Mouse (Mus musculus) liver, postnatal 0 days (tissue): ENCODE measurements around the gene Hfe. TPM values are rescaled to one million over a fixed set of nuclear protein-coding genes. Genes with fewer than 3 reads are reported as not detected.
A peak's percentile ranks its signal among the peaks of the same experiment; 100 is the strongest.

Source experiments
- ATAC-seq: fragments of 200-750 bp; cut with Nextera tagmentation; 2 replicates; pipeline ENCODE4 v1.8.0; 2017; ENCODE audit warnings: mild to moderate bottlenecking, moderate library complexity
- DNase-seq: peaks from one replicate; pipeline ENCODE4 v3.0.0-alpha.2; 2016
- H3K27ac ChIP-seq: fragments of 300-500 bp; sonication (generic); 2 replicates; pipeline ENCODE4 v1.5.1; 2014; ENCODE audit warnings: antibody characterized with exemption, moderate library complexity, mild to moderate bottlenecking, low read depth
- H3K27me3 ChIP-seq: fragments of 300-500 bp; sonication (generic); 2 replicates; pipeline ENCODE4 v1.6.1; 2014; ENCODE audit warnings: low read length, control low read depth, mixed read lengths; ENCODE audit not compliant: insufficient read depth
- H3K36me3 ChIP-seq: fragments of 300-500 bp; sonication (generic); replicated peaks from 2 replicates; pipeline ENCODE4 v1.6.1; 2014; ENCODE audit warnings: mild to moderate bottlenecking, control low read depth, low read length, moderate library complexity, mixed read lengths; ENCODE audit not compliant: insufficient read depth
- H3K4me1 ChIP-seq: fragments of 300-500 bp; sonication (generic); 2 replicates; pipeline ENCODE4 v1.6.1; 2014; ENCODE audit warnings: antibody characterized with exemption, mild to moderate bottlenecking, control low read depth; ENCODE audit not compliant: insufficient read depth
- H3K4me2 ChIP-seq: fragments of 300-500 bp; sonication (generic); 2 replicates; pipeline ENCODE4 v1.6.1; 2014; ENCODE audit warnings: low read depth, mild to moderate bottlenecking, low read length, moderate library complexity, mixed read lengths
- H3K4me3 ChIP-seq: fragments of 300-500 bp; sonication (generic); 2 replicates; pipeline ENCODE4 v1.5.1; 2014; ENCODE audit warnings: low read depth, low read length
- H3K9ac ChIP-seq: fragments of 300-500 bp; sonication (generic); replicated peaks from 2 replicates; pipeline ENCODE4 v1.6.1; 2014; ENCODE audit warnings: mild to moderate bottlenecking, moderate library complexity
- H3K9me3 ChIP-seq: fragments of 300-500 bp; sonication (generic); 2 replicates; pipeline ENCODE4 v1.6.1; 2016; ENCODE audit warnings: mild to moderate bottlenecking, control low read depth, low read length, mixed read lengths
- CTCF ChIP-seq: sonication (generic); IDR thresholded peaks from 2 replicates; pipeline ENCODE4 v1.5.1; 2016; ENCODE audit warnings: antibody characterized with exemption, low read depth
- EP300 ChIP-seq: IDR thresholded peaks from 2 replicates; pipeline ENCODE4 v1.6.1; 2016; ENCODE audit warnings: antibody characterized with exemption, low read depth, mild to moderate bottlenecking
- WGBS: fragments of 180-500 bp; shearing (Covaris S2); extraction: QIAGEN DNeasy Blood & Tissue Kit; methylation state at CpG from one replicate; pipeline ENCODE4 v1.1.7; 2014; ENCODE audit not compliant: insufficient replicate concordance; 5-methylcytosine and 5-hydroxymethylcytosine counted together
- polyA plus RNA-seq: library from polyadenylated mRNA; unstranded; fragments of >200 nt; fragmentation: Nextera tagmentation; extraction: Ambion mirVana; gene quantifications from 2 replicates; pipeline ENCODE4 v1.2.1, GENCODE M21; 2015

The Hfe gene
- polyA plus RNA-seq, 1 experiment from 2014 or later = 24.0 TPM

GRCm38 (mm10) chr13:23739922-23740252 is 29.2 kb upstream of the Hfe start:
- Histone ChIP-seq H3K4me3 (peak overlapping the region; percentile 72), H3K4me2 (peak overlapping the region; percentile 86), H3K36me3 (no peaks in the 10 kb centered on the region), H3K4me1 (peaks cover 5% of the 10 kb centered on the region; the same call in 1 of the 2 replicates), H3K27me3 (no peaks in the 10 kb centered on the region), H3K9me3 (no peaks in the 10 kb centered on the region), H3K27ac (peak overlapping the region; percentile 100), H3K9ac (peak overlapping the region; percentile 99)
- WGBS = under 1% methylated on average over 14 of the region's 14 CpGs
- no peak for DNase-seq
- TF ChIP-seq EP300 (peak; percentile 12), CTCF (no peak)
- ATAC-seq = no peak

GRCm38 (mm10) chr13:23739069-23739921 is 28.6 kb upstream of the Hfe start:
- H3K4me3 ChIP-seq = peak overlapping the region; percentile 72
- H3K9ac ChIP-seq = peak overlapping the region; percentile 99
- no peaks in the 10 kb centered on the region for H3K27me3 ChIP-seq
- TF ChIP-seq EP300 (peak; percentile 48), CTCF (no peak)
- no peaks in the 10 kb centered on the region for H3K36me3 ChIP-seq
- H3K9me3 ChIP-seq = no peaks in the 10 kb centered on the region
- H3K27ac ChIP-seq = peak overlapping the region; percentile 100
- ATAC-seq (peak; percentile 59), DNase-seq (peak; percentile 92)
- peaks cover 5% of the 10 kb centered on the region; the same call in 1 of the 2 replicates for H3K4me1 ChIP-seq
- WGBS = 0% methylated on average over 39 of the region's 39 CpGs
- peak overlapping the region; percentile 86 for H3K4me2 ChIP-seq

- Histone ChIP-seq H3K27me3 (no peaks in the 10 kb centered on the region), H3K9me3 (no peaks in the 10 kb centered on the region), H3K9ac (peak within 1 kb of the TSS; percentile 99), H3K36me3 (no peaks in the 10 kb centered on the region), H3K4me2 (peak within 1 kb of the TSS; percentile 86), H3K4me1 (peaks cover 5% of the 10 kb centered on the region; the same call in 1 of the 2 replicates), H3K27ac (peak within 1 kb of the TSS; percentile 100), H3K4me3 (peak within 1 kb of the TSS; percentile 72)
- 0% methylated on average over 31 of the region's 38 CpGs for WGBS
- DNase-seq = peak; percentile 96
- TF ChIP-seq EP300 = no peak
- TF ChIP-seq CTCF = peak; percentile 39; the same call in 1 of the 2 replicates
- ATAC-seq = peak; percentile 81
Observed at GRCm38 (mm10) chr13:23738677-23739068, 28.0 kb upstream of the Hfe start, which contains the start of gene Hist1h1c. Gene Hist1h1c (plus strand): TSS chr13:23738808.

GRCm38 (mm10) chr13:23738041-23738440 is 27.4 kb upstream of the Hfe start:
- peak overlapping the region; percentile 99 for H3K9ac ChIP-seq
- TF ChIP-seq CTCF (no peak), EP300 (no peak)
- peaks cover 5% of the 10 kb centered on the region; the same call in 1 of the 2 replicates for H3K4me1 ChIP-seq
- 24% methylated on average over 4 of the region's 4 CpGs for WGBS
- H3K9me3 ChIP-seq = no peaks in the 10 kb centered on the region
- DNase-seq = peak; percentile 47
- no peaks in the 10 kb centered on the region for H3K27me3 ChIP-seq
- peak overlapping the region; percentile 100 for H3K27ac ChIP-seq
- H3K4me2 ChIP-seq = peak overlapping the region; percentile 86
- H3K4me3 ChIP-seq = peak overlapping the region; percentile 72
- H3K36me3 ChIP-seq = no peaks in the 10 kb centered on the region
- ATAC-seq = no peak

GRCm38 (mm10) chr13:23737091-23737490 is 26.4 kb upstream of the Hfe start:
- Histone ChIP-seq H3K4me1 (peaks cover 5% of the 10 kb centered on the region; the same call in 1 of the 2 replicates), H3K9me3 (no peaks in the 10 kb centered on the region), H3K36me3 (no peaks in the 10 kb centered on the region), H3K9ac (no peak overlapping the region), H3K4me3 (no peak overlapping the region), H3K27me3 (no peaks in the 10 kb centered on the region), H3K4me2 (no peak overlapping the region), H3K27ac (no peak overlapping the region)
- DNase-seq = no peak
- WGBS = 80% methylated on average over 5 of the region's 5 CpGs
- ATAC-seq = no peak
- TF ChIP-seq CTCF = no peak
- TF ChIP-seq EP300 = no peak

- DNase-seq = peak; percentile 16
- Histone ChIP-seq H3K4me2 (no peak overlapping the region), H3K27me3 (no peaks in the 10 kb centered on the region), H3K36me3 (no peaks in the 10 kb centered on the region), H3K4me1 (peaks cover 15% of the 10 kb centered on the region), H3K9me3 (no peaks in the 10 kb centered on the region), H3K27ac (no peak overlapping the region), H3K9ac (no peak overlapping the region), H3K4me3 (no peak overlapping the region)
- ATAC-seq = no peak
- TF ChIP-seq EP300 (no peak), CTCF (peak; percentile 94)
- 22% methylated on average over 8 of the region's 8 CpGs for WGBS
Observed at GRCm38 (mm10) chr13:23732156-23732804, 21.6 kb upstream of the Hfe start.
